Mouse (Mus musculus) Muller cell, postnatal 12 days (primary cell): Measurements from ENCODE around the gene Dscam.

Experiments used
- DNase-seq: peaks from one replicate; pipeline ENCODE4 v3.0.0-alpha.2; 2015; ENCODE audit errors: inconsistent ontology term

The Dscam gene

GRCm38 (mm10) chr16:96767985-96768384, 402.6 kb downstream of the Dscam start:
- no peak for DNase-seq

GRCm38 (mm10) chr16:96767508-96767907, 403.0 kb downstream of the Dscam start:
- DNase-seq = no peak

GRCm38 (mm10) chr16:96761225-96761624, 409.3 kb downstream of the Dscam start:
- DNase-seq = peak; percentile 22

GRCm38 (mm10) chr16:96759081-96759603, 411.4 kb downstream of the Dscam start:
- no peak for DNase-seq

- no peak for DNase-seq
Measured at GRCm38 (mm10) chr16:96758381-96758780, 412.2 kb downstream of the Dscam start.

GRCm38 (mm10) chr16:96757588-96758313, 412.8 kb downstream of the Dscam start:
- peak; percentile 17 for DNase-seq

GRCm38 (mm10) chr16:96756994-96757393, 413.6 kb downstream of the Dscam start:
- DNase-seq = peak; percentile 67

- DNase-seq = no peak
Measured at GRCm38 (mm10) chr16:96754971-96755504, 415.5 kb downstream of the Dscam start.

- no peak for DNase-seq
Measured at GRCm38 (mm10) chr16:96754381-96754780, 416.2 kb downstream of the Dscam start.

- DNase-seq = peak; percentile 32
Measured at GRCm38 (mm10) chr16:96753781-96754173, 416.8 kb downstream of the Dscam start.

GRCm38 (mm10) chr16:96753164-96753780, 417.3 kb downstream of the Dscam start:
- no peak for DNase-seq

GRCm38 (mm10) chr16:96742475-96743255, 427.9 kb downstream of the Dscam start:
- DNase-seq = no peak

- DNase-seq = no peak
Measured at GRCm38 (mm10) chr16:96741336-96741735, 429.2 kb downstream of the Dscam start.

- no peak for DNase-seq
Measured at GRCm38 (mm10) chr16:96740073-96741055, 430.2 kb downstream of the Dscam start.

- DNase-seq = no peak
Measured at GRCm38 (mm10) chr16:96736501-96736900, 434.1 kb downstream of the Dscam start.

- DNase-seq = no peak
Measured at GRCm38 (mm10) chr16:96730881-96731280, 439.7 kb downstream of the Dscam start.

- no peak for DNase-seq
Measured at GRCm38 (mm10) chr16:96727836-96728774, 442.4 kb downstream of the Dscam start.

- DNase-seq = no peak
Measured at GRCm38 (mm10) chr16:96725071-96725724, 445.4 kb downstream of the Dscam start.

GRCm38 (mm10) chr16:96724591-96724990, 446.0 kb downstream of the Dscam start:
- peak; percentile 3 for DNase-seq
